Mouse (Mus musculus) liver, embryonic 11.5 days (tissue): ENCODE results near the gene Cpeb1. TPM values are rescaled to one million over a fixed set of nuclear protein-coding genes. Genes with fewer than 3 reads are reported as not detected.
A peak's percentile ranks its signal among the peaks of the same experiment; 100 is the strongest.

Source experiments
- ATAC-seq: fragments of 200-750 bp; cut with Nextera tagmentation; replicated peaks from 2 replicates; pipeline ENCODE4 v1.8.0; 2017; ENCODE audit warnings: moderate number of reproducible peaks, mild to moderate bottlenecking, moderate TSS enrichment, moderate library complexity; ENCODE audit not compliant: low FRiP score
- DNase-seq: peaks from one replicate; pipeline ENCODE4 v3.0.0-alpha.2; 2017; ENCODE audit warnings: low spot score
- H3K27ac ChIP-seq: fragments of 300-500 bp; sonication (generic); 2 replicates; pipeline ENCODE4 v1.5.1; 2014; ENCODE audit warnings: mild to moderate bottlenecking, low read depth, low read length, control low read depth
- H3K27me3 ChIP-seq: fragments of 300-500 bp; sonication (generic); replicated peaks from 2 replicates; pipeline ENCODE4 v1.6.1; 2014; ENCODE audit warnings: low read length, mixed read lengths; ENCODE audit not compliant: control insufficient read depth, insufficient read depth
- H3K36me3 ChIP-seq: fragments of 300-500 bp; sonication (generic); 2 replicates; pipeline ENCODE4 v1.6.1; 2014; ENCODE audit warnings: mild to moderate bottlenecking, low read length, moderate library complexity, mixed read lengths; ENCODE audit not compliant: control insufficient read depth, insufficient read depth
- H3K4me1 ChIP-seq: fragments of 300-500 bp; sonication (generic); replicated peaks from 2 replicates; pipeline ENCODE4 v1.6.1; 2014; ENCODE audit warnings: low read length, mixed read lengths; ENCODE audit not compliant: control insufficient read depth, insufficient read depth
- H3K4me2 ChIP-seq: fragments of 300-500 bp; sonication (generic); 2 replicates; pipeline ENCODE4 v1.6.1; 2014; ENCODE audit warnings: mild to moderate bottlenecking, control low read depth, moderate library complexity
- H3K4me3 ChIP-seq: fragments of 300-500 bp; sonication (generic); 2 replicates; pipeline ENCODE4 v1.5.1; 2014; ENCODE audit warnings: low read depth, low read length, control low read depth
- H3K9ac ChIP-seq: fragments of 300-500 bp; sonication (generic); 2 replicates; pipeline ENCODE4 v1.6.1; 2014; ENCODE audit warnings: low read depth, low read length, control low read depth
- H3K9me3 ChIP-seq: fragments of 300-500 bp; sonication (generic); 2 replicates; pipeline ENCODE4 v1.6.1; 2016; ENCODE audit warnings: low read length, inconsistent platforms, mixed read lengths; ENCODE audit not compliant: control insufficient read depth
- WGBS: fragments of 180-500 bp; shearing (Covaris S2); extraction: QIAGEN DNeasy Blood & Tissue Kit; methylation state at CpG from one replicate; pipeline ENCODE4 v1.1.7; 2014; 5-methylcytosine and 5-hydroxymethylcytosine counted together
- polyA plus RNA-seq: library from polyadenylated mRNA; unstranded; fragments of >200 nt; fragmentation: Nextera tagmentation; extraction: Ambion mirVana; gene quantifications from 2 replicates; pipeline ENCODE4 v1.2.1, GENCODE M21; 2014

Cpeb1 gene
- polyA plus RNA-seq, 1 experiment from 2014 or later: 0.27 TPM

DNA sequence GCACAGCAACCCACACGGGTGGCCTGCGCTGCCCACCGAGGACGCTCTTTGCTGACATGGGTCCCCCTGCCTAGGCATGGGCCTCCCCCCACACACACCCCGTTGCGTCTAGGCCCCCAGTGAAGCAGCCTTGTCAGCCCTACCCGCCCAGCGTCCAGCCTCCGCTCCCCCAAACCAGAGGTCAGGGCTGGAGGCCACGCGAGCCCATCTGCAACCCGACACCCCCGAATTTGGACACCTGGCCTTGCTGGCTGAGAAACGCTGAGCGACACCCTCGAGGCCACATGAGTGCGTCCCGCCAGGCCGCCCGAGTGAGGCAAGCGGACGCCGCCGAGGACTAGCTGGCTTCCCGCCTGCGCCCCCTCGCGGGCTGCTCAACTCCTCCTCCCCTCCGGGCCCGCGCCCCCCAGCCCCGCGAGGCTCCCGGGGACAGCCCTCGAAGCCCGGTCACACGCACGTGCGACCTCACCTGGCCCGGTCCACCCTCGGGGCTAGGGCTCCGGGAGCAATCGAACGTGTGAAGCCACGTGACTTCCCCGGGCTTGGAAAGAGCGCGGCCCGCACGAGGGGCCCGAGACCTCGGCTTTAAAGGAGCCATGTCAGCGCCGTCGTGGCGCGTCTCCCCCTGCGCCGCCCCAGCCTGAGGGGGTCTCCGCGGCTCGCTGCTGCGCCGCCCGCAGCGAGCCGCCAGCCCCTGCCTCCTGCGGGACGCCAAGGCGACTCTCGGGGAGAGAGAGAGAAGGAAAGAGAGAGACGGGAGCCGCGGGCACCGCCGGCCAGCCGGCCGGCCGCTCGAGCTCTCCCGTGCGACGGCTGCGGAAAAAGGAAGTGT, 1.6 kb downstream of the Cpeb1 start:
- peaks cover 54% of the 10 kb centered on the region for H3K27me3 ChIP-seq
- peak; percentile 39; the same call in 1 of the 2 replicates for ATAC-seq
- H3K27ac ChIP-seq: no peak overlapping the region

DNA sequence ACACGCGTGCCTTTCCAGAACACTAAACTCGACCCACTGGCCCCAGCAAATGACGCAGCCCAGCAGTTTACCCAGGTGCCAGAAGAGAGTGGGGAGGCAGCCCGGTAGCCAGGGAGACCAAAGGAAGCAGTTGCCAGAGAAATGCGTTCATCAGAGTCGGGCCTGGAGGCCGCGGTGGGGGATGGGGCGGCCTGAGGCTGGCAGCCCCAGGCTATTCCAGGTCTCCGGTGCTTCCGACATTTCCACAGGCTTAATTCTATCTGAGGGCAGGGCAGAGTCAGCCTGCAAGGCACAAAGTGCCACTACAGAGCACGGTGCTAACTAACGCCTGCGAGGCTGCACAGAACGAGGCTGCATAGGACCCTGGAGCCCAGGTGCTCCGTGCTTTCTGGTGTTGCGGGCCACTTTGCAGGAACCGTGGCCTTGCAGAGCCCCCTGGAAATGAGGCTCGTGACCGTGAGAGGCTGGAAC, 2.3 kb downstream of the Cpeb1 start:
- peak; percentile 41 for DNase-seq

More for the DNA sequence above, 1.6 kb downstream of the Cpeb1 start:
- no peaks in the 10 kb centered on the region for H3K36me3 ChIP-seq
- H3K4me1 ChIP-seq: peaks cover 5% of the 10 kb centered on the region; the same call in 1 of the 2 replicates
- 9% methylated on average over 83 of the region's 84 CpGs for WGBS
- H3K9me3 ChIP-seq: no peaks in the 10 kb centered on the region
- peak overlapping the region; percentile 77 for H3K4me2 ChIP-seq
- H3K9ac ChIP-seq: no peak overlapping the region
- DNase-seq: peak; percentile 56
- H3K4me3 ChIP-seq: peak overlapping the region; percentile 50

DNA sequence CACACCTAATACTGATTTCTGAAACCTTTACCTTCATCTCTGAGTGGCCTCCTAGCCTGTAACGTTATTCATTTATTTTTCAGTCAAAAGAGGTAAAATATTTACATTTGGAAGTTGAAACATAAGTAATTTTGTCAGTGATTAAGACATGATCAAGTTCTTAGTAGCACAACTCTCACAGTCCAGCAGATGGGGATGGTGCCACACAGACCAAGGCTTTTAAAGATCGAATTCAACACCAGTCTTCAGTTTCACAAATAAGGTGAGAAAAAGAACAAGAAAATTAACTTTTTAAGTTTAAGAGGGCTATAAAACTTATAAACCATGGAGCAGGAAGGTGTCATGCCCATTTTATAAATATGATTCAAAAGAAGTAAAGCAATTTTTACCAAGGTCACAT, 56.3 kb downstream of the Cpeb1 start:
- no peak for DNase-seq
- H3K27me3 ChIP-seq: no peaks in the 10 kb centered on the region; the same call in 1 of the 2 replicates
- H3K27ac ChIP-seq: no peak overlapping the region
- ATAC-seq: no peak
- no peak overlapping the region for H3K4me3 ChIP-seq
- no peaks in the 10 kb centered on the region for H3K4me1 ChIP-seq
- H3K4me2 ChIP-seq: no peak overlapping the region
- WGBS: 40% methylated on average over 2 of the region's 2 CpGs
- H3K9me3 ChIP-seq: no peaks in the 10 kb centered on the region
- H3K9ac ChIP-seq: no peak overlapping the region
- H3K36me3 ChIP-seq: no peaks in the 10 kb centered on the region

More for the DNA sequence above, 2.3 kb downstream of the Cpeb1 start:
- Histone ChIP-seq H3K4me3 (no peak overlapping the region), H3K27ac (no peak overlapping the region), H3K4me1 (peaks cover 5% of the 10 kb centered on the region; the same call in 1 of the 2 replicates), H3K9ac (no peak overlapping the region), H3K36me3 (no peaks in the 10 kb centered on the region), H3K9me3 (no peaks in the 10 kb centered on the region), H3K27me3 (peaks cover 54% of the 10 kb centered on the region), H3K4me2 (peak overlapping the region; percentile 15; the same call in 1 of the 2 replicates)
- ATAC-seq: no peak
- 7% methylated on average over 21 of the region's 21 CpGs for WGBS

DNA sequence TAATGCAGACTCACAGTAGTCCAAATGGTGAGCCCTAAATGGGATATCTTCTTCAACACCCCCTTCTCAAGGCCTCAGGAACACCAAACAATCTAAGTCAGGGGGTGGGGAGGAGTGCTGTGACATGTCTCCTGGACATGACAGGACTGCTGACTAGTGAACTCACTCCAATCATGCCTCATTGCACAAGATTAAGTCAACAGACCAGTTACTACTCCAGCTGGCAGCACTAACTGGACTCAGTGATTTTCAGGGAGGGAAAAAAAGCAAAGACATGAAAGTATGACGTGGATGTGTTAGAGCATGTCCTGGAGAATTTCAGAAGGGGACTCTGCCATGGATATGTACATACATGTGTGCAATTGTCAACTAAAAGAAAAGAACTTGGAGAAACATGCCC, 75.9 kb downstream of the Cpeb1 start:
- no peak overlapping the region for H3K9ac ChIP-seq
- no peak overlapping the region for H3K4me2 ChIP-seq
- no peaks in the 10 kb centered on the region for H3K36me3 ChIP-seq
- no peaks in the 10 kb centered on the region for H3K27me3 ChIP-seq
- no peak for DNase-seq
- H3K9me3 ChIP-seq: no peaks in the 10 kb centered on the region
- WGBS: 67% methylated on average over 1 of the region's 1 CpGs
- ATAC-seq: no peak
- H3K4me1 ChIP-seq: no peaks in the 10 kb centered on the region
- H3K4me3 ChIP-seq: no peak overlapping the region
- no peak overlapping the region for H3K27ac ChIP-seq

DNA sequence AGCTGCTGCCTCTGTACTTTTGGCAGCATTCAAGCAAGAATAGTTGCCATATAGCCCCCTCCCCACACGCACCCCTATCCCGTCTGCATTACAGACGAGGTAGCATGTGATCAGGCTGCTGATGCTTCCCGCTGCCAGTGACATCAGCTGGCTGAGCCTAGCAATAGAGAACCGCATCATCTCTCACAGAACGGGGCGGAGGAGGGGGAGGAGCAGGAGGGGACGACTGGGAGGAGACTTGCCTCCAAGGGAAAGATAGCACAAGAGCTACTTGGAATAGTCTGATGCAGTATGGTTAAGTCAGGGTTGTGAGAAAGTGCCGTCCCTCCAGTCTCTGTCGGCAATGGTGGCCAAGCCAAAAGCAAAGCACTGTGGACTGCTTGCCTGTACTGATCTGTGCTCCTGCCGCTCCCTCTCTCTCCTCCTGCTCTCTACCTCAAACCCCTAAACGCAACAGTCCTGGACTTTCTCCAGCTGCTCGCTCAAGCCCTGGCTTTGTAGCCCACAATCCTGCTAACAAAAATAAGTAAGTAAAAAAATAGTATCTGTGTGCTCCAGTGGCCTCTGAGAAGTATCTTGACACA, 82.8 kb downstream of the Cpeb1 start:
- DNase-seq (no peak), ATAC-seq (no peak)
- Histone ChIP-seq H3K27ac (no peak overlapping the region), H3K27me3 (0 out of 2 replicates have a peak, but pooled peaks cover 5% of the 10 kb centered on the region), H3K36me3 (no peaks in the 10 kb centered on the region), H3K4me3 (no peak overlapping the region), H3K9ac (no peak overlapping the region), H3K4me1 (no peaks in the 10 kb centered on the region), H3K9me3 (no peaks in the 10 kb centered on the region), H3K4me2 (peak overlapping the region; percentile 21; the same call in 1 of the 2 replicates)
- 11% methylated on average over 13 of the region's 13 CpGs for WGBS

DNA sequence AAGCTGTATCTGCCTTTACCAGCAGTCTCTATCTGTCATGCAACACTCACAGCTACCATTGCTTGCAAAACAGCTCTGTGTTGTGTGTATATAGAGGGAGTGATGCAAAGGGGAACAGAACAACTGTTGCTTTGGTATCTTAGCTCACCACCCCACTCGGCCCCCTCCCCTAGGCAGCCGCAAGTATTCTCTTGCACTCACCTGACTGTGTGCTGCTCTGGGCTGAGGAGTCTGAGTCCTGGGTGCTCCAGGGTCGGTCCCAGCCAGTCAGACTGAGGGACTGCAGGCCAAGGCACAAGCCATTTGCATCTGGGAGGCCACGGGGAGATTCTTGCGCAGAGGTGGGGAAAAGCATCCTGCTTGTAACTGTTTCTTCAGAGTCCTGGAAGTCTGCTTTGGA, 83.5 kb downstream of the Cpeb1 start:
- Histone ChIP-seq H3K9me3 (no peaks in the 10 kb centered on the region), H3K27me3 (0 out of 2 replicates have a peak, but pooled peaks cover 5% of the 10 kb centered on the region), H3K4me3 (no peak overlapping the region), H3K4me1 (no peaks in the 10 kb centered on the region), H3K9ac (no peak overlapping the region), H3K4me2 (no peak overlapping the region), H3K27ac (no peak overlapping the region), H3K36me3 (no peaks in the 10 kb centered on the region)
- 29% methylated on average over 5 of the region's 5 CpGs for WGBS
- ATAC-seq (no peak), DNase-seq (no peak)

DNA sequence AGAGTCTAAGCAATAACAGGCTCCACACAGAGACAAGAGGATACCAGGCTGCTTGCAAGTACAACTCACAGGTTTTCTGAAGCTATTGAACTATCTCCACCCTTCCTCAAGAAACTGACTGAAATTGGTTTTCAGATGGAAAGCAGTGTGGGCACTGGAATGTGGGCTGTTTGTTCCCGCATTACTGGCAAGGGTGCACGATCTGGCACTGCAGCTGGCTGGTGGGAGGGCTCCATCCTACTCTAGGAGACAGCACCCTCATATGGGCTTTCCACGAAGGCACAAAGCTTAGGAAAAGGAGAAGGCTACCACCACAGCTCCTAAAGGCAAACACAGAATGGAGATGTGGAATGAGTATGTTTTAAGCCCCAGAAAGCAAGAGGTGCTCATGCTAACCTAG, 85.5 kb downstream of the Cpeb1 start:
- no peak overlapping the region for H3K9ac ChIP-seq
- no peak overlapping the region for H3K4me3 ChIP-seq
- 60% methylated on average over 3 of the region's 3 CpGs for WGBS
- H3K4me2 ChIP-seq: no peak overlapping the region
- ATAC-seq (no peak), DNase-seq (no peak)
- H3K9me3 ChIP-seq: no peaks in the 10 kb centered on the region
- H3K27me3 ChIP-seq: 0 out of 2 replicates have a peak, but pooled peaks cover 5% of the 10 kb centered on the region
- no peaks in the 10 kb centered on the region for H3K4me1 ChIP-seq
- H3K27ac ChIP-seq: no peak overlapping the region
- H3K36me3 ChIP-seq: no peaks in the 10 kb centered on the region

DNA sequence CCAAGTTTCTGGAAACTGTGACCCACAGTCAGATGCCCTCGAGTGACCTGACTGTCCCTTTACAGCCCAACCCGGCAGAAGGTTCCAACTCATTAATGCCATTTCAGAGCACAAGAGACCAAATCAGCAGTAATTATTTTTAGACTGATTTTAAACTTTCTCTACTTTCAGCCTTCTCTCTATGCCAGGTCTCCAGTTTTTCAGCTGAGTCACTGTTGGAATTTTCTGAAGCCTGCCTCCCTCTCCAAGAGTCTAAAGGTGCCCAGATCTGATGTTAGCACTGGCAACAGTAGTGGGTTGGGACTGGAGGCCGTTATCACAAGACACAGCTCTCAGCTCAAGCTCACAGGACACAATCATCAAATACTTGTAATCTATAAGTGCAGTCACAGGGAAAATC, 87.3 kb downstream of the Cpeb1 start:
- 75% methylated on average over 3 of the region's 3 CpGs for WGBS
- no peaks in the 10 kb centered on the region for H3K4me1 ChIP-seq
- H3K9me3 ChIP-seq: no peaks in the 10 kb centered on the region
- H3K4me3 ChIP-seq: no peak overlapping the region
- DNase-seq (no peak), ATAC-seq (no peak)
- H3K9ac ChIP-seq: no peak overlapping the region
- no peak overlapping the region for H3K27ac ChIP-seq
- 0 out of 2 replicates have a peak, but pooled peaks cover 5% of the 10 kb centered on the region for H3K27me3 ChIP-seq
- no peak overlapping the region for H3K4me2 ChIP-seq
- H3K36me3 ChIP-seq: no peaks in the 10 kb centered on the region
